Mouse (Mus musculus) ES-E14 (cell line): ENCODE measurements at regions not wholly inside any gene's neighbourhood (a gene's known extent, or its start where the extent isn't known, plus 50 kb on each side); places are given as distances from the start of the nearest gene placed in this dataset.

ENCODE experiments used
- MAFK ChIP-seq: IDR thresholded peaks from 2 replicates; pipeline ENCODE4 v1.6.1; 2014; ENCODE audit warnings: mild to moderate bottlenecking, low read depth, low read length, inconsistent platforms; ENCODE audit not compliant: insufficient read depth
- ZNF384 ChIP-seq: IDR thresholded peaks from 2 replicates; pipeline ENCODE4 v1.6.1; 2012; ENCODE audit warnings: low read depth, low read length, inconsistent platforms

GRCm38 (mm10) chr4:3419920-3420499 is 234.9 kb upstream of the Vmn1r3 start:
- TF ChIP-seq ZNF384 = peak; percentile 89
- no peak for TF ChIP-seq MAFK
